Mouse (Mus musculus): Measurements from ENCODE around the gene Map4k4. TPM values are rescaled to one million over a fixed set of nuclear protein-coding genes. Genes with fewer than 3 reads are reported as not detected.
A peak's percentile ranks its signal among the peaks of the same experiment; 100 is the strongest.

Map4k4 gene
- total RNA-seq, 4 experiments from 2014 or later: 10.5 to 18.2 (median 16.4) TPM

DNA sequence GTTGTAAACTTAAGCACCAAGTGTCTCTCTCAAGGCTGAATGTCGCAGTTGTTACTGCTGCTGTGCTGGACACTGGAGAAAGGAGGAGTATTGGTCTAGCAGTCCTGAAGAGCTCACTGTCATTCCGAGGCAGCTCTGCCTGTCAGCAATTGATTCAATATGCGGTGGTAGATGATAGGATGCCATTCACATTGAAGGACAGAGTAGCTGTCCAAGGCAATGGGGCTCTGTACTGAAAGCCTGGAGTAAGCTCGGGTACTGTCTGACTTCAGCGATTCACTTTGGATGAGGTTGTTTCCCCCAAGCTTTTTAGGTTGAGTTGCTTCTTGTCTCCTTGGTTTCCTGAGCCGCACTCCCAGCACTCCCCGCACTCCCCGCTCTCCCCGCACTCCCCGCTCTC, 34.9 kb downstream of the Map4k4 start:
- no peak for DNase-seq (ENCODE audit: low spot score in 2 of 2)

DNA sequence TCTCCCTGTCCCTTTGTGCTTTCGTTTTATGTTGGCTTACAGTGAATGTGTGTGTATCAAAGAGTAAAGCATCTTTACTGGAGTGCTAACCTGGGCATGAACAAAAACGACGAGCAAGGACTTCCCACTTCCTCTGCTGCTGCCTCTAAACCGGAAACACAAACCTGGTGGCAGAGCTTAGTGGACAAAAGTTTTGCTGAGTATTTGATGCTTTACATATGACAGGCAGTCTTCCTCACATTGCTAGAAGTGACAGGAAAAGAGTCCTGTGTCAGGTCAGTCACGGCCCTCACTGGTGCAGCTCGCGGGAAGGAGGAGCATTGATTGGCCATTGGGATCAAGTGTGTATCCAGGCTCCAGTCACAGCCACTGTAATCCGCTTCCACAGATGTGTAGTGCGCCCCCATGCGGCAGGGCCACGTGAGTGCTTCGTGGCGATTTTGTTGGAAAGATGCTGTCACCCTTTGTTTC, 35.7 kb downstream of the Map4k4 start:
- DNase-seq (ENCODE audit: low spot score in 2 of 2): peak; percentile 73 to 78

DNA sequence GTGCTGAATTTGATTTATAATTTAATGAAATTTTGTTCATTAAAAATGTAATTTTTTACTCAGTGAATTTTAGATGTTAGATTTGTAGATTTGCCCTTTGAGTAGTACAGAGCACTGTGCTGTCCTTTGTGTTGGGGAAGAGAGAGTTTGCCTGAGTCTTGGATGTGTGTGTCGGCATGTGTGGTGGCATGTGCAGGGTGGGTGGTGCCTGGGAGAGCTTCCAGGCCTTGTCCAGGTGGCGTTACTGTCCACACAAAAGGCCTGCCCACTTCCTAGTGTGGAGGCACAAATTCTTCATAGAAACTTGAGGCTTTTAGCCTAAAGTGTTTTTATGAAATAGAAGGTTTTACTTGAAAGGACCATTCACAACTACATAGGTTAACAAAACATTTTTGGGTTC, 36.2 kb downstream of the Map4k4 start:
- DNase-seq (ENCODE audit: low spot score in 2 of 2): no peak

DNA sequence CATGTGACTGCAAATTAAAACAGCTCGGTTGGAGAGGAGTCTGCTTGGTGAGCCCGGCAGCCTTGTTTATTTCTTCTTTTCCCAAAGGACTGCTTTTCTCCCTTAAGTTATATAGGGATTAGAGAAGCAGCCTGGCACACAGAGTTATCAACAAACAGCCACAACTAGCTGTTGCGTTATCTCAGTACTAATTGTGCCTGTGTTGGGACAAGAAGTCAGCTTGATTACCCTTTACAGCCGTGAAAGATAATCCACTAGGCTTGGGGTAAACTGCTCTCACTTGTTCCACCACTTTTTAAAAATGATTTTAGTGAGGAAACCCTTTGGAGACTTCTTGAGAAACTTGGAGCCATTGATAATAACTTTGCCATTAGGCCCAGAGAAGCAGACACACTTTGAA, 36.9 kb downstream of the Map4k4 start:
- no peak for DNase-seq (ENCODE audit: low spot score in 2 of 2)

GRCm38 (mm10) chr1:39939401-39939800, 38.7 kb downstream of the Map4k4 start:
- no peak for DNase-seq (ENCODE audit: low spot score in 2 of 2)

DNA sequence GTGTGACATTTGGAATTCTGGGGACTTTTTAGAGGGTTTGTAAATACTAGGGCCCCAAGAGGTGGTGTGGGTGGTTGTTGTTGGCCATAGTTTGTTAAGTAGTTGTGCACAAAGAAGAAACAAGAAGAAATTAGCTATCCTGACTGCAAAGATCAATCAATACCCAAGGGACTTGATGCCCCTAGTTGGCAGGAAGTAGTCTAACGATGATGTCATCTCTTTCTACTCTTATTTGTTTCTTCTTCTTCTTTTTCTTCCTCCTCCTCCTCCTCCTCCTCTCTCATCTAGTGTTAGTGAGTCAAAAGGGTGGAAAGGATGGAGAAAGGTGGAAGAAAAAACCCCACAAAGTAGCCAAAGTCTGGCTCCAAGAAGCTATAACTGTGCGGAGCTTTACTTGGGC, 39.6 kb downstream of the Map4k4 start:
- no peak for DNase-seq (ENCODE audit: low spot score in 2 of 2)

DNA sequence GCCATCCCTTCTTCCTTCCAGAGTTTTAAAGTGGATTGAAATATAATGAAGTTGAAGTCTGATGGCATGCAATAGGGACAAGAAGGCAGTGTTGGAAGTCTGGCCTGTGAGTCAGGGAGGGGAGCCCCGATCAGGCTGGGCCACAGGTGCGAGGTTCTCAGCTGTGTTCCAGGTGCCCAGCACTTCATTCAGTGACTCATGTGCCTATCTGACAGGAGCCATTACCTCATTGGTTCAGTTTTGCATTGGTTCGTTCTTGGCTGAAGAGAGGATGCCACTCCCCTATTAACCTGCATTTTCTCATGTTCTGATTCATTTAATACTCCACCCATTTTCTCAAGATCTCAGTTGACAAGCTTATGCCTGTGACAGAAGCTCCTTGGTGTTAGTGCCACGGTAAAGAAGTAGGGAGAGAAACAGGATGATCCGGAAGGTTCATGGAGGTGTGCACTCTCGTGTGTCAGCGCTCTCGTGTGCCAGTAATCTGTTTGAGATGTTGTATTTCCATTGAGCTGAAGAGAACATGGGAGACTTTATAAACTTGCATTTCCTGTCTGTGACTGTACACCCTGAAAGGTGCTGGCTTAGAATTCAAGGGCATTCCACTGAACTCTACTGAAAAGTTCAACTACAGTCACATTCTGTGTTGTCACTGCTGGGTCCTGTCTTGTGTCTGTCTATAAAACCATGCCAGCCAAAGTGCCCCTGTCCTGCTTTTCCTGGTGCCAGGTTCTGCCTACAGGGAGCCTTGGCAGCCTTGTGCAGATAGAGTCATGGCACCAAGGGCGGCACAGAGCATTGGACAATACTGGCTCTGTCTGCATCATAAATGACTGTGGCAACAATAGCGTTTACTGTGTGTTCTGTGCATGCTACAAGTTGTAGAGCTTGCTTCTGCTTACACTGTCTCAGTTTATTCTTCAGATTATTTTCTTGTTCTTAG, 40.8 kb downstream of the Map4k4 start:
- DNase-seq (ENCODE audit: low spot score in 2 of 2): no peak

GRCm38 (mm10) chr1:39942935-39943334, 42.2 kb downstream of the Map4k4 start:
- DNase-seq (ENCODE audit: low spot score in 2 of 2): no peak

- DNase-seq (ENCODE audit: low spot score in 2 of 2): no peak
These were observed 43.7 kb downstream of the Map4k4 start for GRCm38 (mm10) chr1:39944306-39944971.

DNA sequence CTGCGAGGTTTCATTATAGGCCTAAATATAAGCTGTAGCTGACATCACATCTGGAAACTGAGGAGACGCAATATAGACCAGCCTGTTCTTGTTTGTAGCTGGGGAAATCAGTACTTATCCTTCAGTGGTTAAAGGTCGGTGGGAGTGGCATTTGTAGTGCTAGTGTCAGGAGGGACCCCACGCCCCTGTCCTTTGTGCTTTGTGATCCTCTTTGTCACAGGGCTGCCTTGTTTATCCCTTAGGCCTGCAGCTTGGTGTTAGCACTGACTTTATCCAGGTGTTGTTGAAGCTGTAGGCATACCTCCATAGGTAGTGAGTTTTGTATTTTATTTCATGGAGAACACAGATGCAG, 44.2 kb downstream of the Map4k4 start:
- no peak for DNase-seq (ENCODE audit: low spot score in 2 of 2)

DNA sequence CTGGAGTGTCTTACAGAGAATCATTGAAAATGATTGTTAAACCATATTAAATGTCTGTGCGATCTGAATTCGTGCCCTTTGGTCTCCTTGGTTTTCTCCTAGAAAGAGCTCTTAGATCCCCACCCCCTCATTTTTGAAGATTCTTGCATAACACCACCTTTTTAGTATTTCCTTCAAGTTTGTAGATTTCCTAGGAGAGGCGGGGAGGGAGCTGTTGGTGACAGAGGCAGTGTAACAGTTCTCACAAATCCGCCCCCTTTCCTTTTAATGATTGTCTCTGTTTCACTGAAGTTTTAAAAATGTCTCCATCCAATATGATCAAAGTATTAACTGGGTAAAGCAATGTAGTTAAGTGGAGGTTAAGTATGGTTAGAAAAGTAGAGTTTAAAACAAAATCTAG, 45.7 kb downstream of the Map4k4 start:
- DNase-seq (ENCODE audit: low spot score in 2 of 2): no peak

DNA sequence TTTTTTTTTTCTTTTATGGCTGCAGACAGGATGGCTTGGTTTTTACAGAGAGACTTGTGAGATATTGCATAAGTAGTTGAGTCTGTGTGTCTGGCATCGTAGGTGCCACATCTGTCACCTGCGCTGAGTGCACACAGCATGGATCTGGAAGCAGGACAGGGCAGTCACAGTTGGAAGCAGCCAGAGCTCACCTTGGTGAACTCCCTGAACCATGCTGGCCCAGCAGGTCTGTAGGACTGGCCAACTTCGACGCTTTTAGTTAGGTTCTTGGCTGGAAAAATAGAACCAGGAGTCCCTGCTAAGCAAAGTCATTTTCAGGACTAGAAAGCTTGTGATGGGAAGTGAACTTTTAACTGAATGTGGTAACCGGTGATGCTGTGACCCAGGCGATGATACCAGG, 46.5 kb downstream of the Map4k4 start:
- no peak for DNase-seq (ENCODE audit: low spot score in 2 of 2)

DNA sequence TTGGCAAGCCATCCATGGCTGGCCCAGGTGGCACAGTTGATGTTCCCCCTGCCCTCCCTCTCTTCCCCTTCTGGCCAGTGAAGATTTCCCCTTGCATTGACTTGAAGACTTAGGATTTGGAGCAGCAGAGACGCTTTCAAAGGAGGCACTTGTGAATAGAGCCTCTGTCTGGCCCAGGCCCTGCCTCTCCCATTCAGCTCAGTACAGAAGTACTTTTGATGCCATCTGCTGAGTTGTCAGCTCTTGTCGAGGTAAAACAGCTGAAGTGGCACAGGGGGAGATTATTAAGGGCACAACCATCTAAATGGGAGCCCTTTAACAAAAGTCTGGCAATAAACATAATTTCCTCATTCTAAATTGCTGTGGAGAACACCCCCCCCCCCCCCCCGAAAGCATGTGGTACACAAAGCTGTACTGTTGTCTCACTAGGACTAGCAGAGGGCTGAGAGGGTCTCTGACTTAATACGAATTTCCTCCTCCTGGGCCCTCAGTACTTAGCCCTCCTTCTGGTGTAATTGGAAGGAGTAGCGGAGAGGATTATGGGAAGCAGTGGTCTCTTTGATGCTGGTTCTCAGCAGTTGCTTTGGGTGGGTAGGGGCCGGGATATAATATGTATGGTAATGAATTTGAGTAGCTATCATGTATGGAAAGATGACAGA, 47.1 kb downstream of the Map4k4 start:
- no peak for DNase-seq (ENCODE audit: low spot score in 2 of 2)

DNA sequence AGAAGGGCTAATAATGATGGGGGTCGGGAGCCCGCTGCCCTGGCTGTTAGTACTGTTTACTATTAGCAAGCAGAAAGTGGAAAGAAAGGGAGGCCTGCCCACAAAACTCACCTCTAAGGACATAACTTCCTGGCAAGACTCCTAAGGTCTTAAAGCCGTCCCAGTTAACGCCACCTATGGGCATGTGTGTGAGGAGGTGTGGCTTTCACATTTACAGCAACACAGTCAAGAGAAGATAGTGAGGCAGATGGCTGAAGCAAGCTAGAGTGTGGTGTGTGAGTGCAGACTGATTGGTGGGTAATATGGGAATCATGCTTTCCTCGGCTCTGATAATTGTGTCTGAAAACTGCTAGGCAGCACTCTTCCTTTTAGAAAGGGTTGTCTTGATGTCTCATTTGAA, 48.5 kb downstream of the Map4k4 start:
- no peak for DNase-seq (ENCODE audit: low spot score in 2 of 2)

DNA sequence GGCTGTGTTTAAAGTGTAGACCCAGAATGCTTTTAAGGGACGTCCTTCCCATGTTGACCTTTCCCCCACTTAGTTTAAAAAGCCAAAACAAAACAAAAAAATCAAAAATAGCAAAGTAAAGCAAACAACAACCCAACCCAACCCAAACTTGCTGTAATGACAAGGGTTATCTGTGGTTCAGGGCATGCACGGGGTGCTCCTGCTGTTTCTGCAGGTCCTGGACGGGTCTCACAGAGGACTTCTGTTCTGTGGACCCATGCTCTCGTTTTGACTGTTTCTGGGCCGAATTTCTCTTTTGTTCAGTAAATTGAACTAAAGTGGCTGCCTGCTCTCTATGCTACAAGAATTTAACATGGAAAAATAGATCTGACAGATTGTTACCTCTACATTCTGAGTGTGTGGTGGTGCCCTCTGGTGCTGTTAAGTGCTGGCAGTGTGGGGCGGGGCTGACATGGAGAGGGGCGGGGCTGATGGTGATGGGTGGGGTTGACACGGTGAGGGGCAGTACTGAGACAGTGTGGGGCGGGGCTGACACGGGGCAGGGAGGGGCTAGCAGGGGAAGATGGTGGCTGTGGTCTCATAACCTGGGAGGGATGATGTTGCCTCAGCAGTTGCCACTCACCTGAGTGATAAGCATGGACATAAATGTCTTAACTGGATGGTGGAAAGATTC, 49.2 kb downstream of the Map4k4 start:
- no peak for DNase-seq (ENCODE audit: low spot score in 2 of 2)

GRCm38 (mm10) chr1:39950590-39950989, 49.9 kb downstream of the Map4k4 start:
- DNase-seq (ENCODE audit: low spot score in 2 of 2): no peak

GRCm38 (mm10) chr1:39954652-39955051, 53.9 kb downstream of the Map4k4 start:
- DNase-seq (ENCODE audit: low spot score in 2 of 2): no peak

GRCm38 (mm10) chr1:39956712-39957111, 56.0 kb downstream of the Map4k4 start:
- DNase-seq (ENCODE audit: low spot score in 2 of 2): no peak

- DNase-seq (ENCODE audit: low spot score in 2 of 2): no peak
These were observed 57.3 kb downstream of the Map4k4 start for GRCm38 (mm10) chr1:39957981-39958380.

- DNase-seq (ENCODE audit: low spot score in 2 of 2): no peak
These were observed 59.9 kb downstream of the Map4k4 start for GRCm38 (mm10) chr1:39960623-39961022.

- no peak for DNase-seq (ENCODE audit: low spot score in 2 of 2)
These were observed 60.4 kb downstream of the Map4k4 start for GRCm38 (mm10) chr1:39961113-39961512.

- DNase-seq (ENCODE audit: low spot score in 2 of 2): no peak
These were observed 61.6 kb downstream of the Map4k4 start for GRCm38 (mm10) chr1:39962321-39962720.

Data from gastrocnemius, adult 8-10 months (tissue).